Mouse (Mus musculus): ENCODE measurements around the gene Dct.

Gene Dct

DNA sequence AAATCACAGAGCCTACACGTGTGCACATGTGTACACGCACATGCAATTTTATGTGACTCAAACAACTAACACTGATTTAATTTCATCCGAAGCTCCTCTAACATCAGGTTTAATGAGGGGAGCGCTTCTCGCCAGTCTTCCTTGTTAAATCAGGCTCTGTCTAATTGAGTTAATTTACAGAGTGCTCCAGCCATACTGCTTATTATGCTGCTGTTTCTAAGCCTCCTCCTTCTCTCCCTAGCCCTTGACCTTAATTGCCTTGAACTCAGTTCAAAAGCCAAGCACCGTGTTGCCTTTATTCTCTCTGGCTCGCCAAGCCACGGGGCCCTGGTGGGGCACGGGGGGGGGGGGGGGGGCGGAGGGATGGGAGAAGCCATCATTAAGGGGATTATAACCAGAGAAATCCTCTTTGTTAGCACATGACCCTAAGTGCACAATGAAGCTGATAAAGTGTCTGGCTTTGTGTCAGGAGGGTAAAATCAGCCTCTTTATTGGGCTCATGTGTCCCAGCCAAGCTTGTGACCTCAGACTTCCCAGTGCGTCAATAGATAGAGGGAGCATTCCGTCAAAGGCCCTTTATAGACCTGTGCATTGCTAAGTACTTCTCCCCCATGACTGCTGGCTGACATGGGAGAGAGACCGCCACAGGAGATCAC lies at the start of gene Dct:
Gene Dct, minus strand, starts transcription at position 270 of the 656 bp plus-strand sequence.
- peak; percentile 91 for DNase-seq

DNA sequence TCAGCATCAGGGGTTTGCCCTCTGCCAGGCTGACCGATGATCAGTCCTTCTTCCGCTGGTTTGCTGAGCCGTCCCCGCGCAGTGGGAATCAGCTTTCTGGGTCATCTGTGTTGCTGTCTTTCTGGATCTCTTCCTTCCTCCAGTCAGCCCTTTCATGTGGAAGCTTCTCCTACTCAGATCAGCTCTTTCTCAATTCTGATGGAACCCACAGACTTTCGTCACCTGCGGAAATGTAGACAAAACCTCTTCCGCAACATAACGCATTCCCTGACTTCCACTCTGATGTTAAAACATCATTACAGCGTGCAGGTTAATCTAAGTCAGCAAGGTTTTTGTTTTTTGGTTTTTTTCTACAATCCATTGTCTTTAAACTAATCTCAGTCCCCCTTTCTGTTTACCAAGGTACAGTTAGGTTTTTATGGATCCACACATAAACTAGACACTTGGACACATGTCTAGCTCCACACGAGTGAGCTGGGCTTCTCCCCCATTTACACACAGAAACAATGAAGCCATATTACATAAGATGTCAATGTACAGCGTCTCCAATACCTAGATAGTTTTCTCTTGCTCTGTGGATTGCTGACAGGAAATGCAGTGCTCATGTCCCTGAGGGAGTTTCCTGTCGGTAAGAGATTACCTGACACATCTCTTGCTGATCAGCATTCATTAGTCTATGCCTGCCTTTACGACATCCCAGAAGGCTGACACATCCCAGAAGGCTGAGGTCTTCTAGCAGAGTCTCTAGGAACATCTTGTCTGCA lies 49.4 kb upstream of the Dct start:
- DNase-seq: no peak

DNA sequence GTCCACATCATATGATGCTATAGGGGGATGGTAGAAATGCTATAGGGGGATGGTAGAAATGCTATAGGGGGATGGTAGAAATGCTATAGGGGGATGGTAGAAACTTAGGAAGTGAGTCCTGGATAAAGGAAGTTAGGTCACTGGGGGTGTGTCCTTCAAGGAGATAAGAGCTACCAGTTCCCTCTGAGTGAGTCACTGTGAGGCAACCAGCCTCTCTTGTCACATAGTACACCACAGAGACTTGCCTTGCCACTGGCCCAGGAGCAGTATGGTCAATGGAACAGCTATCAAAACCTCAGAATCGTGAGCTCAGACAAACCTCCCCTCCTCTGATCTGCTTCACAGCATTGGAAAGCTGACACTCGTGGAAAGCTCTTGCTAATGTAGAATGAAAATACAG lies 46.2 kb upstream of the Dct start:
- DNase-seq: no peak

DNA sequence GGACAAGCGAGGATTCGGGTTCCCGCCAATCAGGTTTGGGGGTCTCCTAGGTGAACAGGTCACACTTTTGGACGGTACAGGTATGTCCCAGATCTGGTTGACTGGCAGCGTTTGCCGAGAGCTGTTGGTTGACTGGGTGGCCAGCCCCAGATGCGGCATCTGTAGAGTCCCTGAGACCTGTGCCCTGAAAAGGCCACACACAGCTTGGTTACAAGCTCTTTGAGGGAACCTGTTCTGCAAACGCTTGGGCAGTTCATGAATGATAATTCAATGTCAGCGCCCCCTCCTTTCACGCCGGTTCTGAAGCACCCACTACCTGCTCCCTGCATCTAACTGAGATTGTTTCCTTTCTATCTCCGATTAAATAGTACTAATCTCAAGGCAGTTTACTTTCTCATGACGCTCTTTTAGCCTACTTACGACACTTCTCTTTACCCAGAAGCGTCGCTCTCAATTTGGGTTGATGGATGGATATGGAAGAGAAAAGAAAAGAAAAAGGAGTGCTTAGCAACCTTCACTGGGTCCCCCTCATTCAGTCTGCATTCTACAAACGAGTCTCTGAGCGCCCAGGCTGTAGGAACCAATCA lies 37.9 kb upstream of the Dct start:
- peak; percentile 85 for DNase-seq

DNA sequence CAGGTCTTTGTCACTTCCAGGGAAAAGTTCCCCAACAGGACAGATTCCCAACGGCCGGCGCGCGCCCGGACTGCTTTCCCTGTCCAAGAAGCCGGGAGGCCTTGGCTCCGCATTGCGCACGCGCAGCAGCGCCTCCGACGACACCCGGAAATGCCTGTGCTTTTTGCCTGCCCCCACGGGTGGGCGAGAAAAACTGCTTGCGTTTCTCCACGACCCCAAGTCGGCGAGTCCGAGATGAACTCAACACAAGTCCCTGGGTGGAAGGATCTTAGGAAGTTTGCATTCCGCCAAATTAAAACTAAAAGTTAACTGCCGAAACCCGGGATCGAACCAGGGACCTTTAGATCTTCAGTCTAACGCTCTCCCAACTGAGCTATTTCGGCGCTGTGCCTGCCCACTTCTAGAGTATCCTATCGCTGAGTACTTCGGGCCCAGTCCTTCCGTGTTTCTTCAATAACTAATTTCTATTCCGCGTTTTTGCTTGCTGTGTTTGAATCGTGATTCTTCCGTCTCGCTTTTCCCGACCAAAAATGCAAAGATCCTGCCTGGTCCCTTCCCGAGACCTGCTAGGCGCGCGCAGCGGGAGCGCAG lies 37.3 kb upstream of the Dct start:
- peak; percentile 93 for DNase-seq

DNA sequence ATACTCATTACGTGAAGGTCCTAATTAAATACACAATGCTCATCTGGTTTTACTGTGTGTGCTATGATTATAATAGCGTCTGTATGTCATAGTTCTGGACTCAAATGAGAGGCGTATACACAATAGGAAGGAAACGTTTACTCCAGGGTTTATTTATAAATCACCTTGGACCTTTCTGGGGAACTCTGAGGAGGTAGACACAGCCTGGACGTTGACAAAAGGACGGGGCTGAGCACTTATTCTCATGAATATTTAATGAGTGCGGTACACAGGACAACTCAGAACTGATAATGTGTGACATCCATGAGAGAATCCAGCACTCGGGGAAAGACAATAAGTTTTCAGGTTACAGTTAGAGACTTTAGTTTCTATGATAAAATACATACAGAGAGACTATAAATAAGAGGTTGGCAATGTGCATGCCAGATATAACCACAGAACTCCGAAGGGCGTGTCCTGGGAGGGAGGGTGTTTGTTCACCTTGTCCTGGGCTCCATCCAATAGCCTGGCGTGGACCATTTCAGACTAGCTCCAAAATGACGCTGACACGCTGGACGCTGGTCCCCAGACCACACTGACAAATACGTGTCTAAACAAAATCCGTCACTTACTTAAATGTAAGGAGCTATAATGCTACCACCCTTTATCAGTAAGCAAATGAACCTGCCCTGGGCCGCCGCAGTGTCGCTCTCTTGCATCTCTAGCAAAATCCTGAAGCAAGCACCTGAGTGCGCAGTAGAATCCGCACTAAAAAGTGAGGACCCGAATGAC lies 36.6 kb upstream of the Dct start:
- peak; percentile 59 for DNase-seq

DNA sequence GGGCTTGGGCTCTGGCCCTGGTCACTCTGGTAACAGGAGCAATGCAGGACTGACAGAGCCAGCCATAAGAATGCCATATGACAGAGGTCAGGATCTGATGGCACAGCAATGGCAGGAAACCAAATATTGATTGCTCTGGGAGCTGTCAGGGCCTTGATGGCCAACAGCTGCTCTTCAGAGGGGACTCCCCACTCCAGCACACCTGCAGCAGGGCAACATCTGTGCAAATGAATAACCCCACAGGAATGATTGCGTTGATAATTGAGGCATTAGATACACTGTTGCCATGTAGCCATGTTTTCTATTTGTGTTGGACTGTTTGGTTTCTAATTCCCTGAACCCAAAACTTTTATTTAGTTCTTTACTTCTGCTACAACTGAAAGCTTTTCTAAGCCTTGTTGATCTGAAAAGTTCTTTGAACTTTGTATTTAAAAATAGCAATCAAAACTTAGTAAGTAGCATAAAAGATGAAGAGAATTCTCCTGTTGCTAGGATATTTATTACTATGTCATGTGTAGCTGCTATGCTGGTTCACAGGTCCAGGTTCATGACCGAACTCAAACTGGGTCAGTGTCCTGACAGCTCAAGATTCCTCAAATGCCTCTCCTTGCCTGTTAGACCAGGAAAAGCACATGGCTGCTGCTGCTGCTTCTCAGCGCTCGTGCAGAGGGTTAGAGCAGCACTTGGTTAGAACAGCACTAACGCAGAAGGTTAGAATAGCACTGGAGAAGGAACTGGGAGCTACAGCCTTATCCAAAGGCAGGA lies 34.4 kb upstream of the Dct start:
- DNase-seq: no peak

DNA sequence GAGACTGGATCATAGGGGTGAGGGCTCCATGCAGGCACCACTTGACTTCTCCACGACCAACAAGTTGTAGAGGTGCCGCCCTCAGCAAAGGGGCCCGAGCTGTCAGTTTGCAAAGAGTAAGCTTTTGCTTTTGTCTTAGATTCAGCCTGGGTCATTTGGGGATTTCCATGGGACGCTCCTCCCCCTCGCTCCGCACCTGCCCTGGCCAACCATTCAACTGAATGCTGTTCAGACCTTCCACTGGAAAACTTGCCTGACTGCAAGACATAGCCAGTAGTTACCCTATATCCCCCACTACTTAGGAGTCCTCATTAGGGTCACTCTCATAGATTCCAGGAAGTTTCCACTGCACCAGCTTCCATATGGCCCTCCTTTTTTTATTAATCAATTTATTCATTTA lies 31.8 kb upstream of the Dct start:
- DNase-seq: no peak

DNA sequence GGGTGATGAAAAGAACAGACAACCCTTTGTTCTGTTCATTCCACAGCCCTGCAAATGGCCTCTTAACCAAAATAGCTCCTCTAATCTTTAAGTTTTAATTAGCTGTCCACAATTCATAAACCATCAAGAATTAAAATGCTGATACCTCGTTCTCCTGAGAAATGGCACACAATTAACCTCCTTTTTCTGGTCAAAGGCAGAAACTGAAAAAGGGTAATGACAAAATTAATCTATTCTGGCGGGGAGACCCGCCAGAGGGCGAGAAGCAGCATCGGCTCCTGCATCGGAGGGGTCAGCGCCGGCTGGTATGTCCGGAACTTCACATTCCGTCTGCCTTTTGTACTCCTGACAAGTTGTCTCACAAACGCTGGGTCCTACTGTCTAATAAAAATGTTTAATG lies 28.6 kb upstream of the Dct start:
- DNase-seq: peak; percentile 86

DNA sequence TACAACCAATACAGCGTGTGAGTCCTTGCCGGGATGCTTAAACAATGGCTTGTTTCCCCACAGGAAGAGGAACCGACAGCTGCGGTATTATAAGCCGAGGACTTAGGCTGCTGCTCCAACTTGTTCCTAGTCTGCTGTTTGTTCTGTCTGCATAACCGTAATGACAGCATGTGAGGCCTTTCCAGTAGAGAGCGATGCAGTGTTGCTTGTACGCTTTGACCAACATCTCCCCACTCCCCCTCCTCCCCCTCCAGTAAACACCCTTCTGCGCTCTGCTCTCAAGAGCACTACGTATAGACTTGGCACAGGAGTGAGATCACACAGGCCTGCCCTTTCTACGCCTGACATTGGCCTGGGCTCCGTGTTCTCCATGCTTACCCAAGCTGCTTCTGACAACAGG lies 18.1 kb upstream of the Dct start:
- no peak for DNase-seq

DNA sequence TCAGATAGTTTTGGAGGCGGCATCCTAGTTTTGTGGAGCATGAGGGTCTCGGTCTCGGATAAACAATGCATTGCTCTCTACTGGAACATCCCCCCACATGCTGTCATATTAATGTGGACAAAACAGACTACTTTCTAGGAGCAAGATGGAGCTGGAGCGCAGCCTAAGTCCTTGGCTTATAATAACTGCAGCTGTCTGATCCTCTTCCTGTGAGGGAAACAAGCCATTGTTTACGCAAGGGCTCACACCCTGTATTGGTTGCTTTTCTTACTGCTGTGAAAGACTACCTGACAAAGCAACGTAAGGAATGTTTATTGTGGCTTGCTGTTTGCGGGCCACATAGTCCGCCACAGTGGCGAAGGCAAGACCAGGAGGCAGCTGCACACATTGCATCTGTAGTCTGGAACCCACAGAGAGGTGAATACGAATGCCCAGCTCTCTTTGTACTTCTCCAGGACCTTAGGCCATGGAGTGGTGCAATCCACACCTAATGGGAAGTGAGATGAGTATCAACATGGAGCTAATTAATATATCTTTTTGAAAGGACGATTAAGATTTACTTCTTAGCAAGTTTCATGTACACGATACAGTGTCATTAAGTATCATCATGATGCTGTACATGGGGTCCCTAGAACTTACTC lies 17.5 kb upstream of the Dct start:
- DNase-seq: no peak

DNA sequence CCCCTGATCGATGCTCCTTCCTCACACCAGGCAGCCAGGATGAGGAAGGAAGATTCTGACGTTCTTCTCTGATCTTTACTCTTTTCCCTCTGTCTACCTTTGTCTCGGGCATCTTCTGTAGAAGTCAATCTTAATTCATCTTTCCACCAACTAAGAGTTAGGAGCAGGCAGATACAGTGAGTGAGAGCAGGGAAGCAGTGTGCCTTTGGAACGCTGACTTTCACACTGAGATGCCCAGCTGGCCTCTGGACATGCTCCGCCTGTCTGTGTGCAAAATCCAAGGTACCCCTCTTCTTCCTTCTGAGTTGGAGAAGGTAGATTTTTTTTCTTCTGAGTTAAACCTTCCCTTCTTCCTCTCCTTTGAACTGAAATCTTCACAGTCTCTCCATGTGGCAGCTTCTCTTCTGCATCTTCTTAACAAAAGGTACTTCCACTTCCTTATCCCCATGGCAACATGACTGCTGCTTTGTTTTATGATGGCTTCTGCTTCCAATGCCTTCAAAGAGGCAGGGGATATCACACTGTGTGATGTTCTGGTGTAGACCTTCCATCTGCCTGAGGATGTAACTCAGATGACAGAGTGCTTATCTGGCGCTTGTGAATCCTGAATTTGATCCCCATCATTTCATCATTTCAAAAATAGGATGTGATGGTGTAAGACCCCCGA lies 9.9 kb upstream of the Dct start:
- no peak for DNase-seq

DNA sequence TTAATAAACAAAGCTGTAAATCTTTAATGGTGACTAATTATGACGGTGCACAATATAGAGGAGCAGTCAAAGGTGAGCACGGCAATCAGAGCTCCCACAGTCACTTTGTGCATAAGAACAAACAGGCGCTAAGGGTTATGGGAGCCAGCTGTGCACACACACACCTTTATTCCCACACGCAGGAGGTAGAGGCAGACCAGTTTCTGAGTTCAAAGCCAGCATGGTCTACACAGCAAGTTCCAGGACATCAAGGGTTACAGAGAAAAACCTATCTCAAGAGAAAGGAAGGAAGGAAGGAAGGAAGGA lies 6.5 kb upstream of the Dct start:
- no peak for DNase-seq

DNA sequence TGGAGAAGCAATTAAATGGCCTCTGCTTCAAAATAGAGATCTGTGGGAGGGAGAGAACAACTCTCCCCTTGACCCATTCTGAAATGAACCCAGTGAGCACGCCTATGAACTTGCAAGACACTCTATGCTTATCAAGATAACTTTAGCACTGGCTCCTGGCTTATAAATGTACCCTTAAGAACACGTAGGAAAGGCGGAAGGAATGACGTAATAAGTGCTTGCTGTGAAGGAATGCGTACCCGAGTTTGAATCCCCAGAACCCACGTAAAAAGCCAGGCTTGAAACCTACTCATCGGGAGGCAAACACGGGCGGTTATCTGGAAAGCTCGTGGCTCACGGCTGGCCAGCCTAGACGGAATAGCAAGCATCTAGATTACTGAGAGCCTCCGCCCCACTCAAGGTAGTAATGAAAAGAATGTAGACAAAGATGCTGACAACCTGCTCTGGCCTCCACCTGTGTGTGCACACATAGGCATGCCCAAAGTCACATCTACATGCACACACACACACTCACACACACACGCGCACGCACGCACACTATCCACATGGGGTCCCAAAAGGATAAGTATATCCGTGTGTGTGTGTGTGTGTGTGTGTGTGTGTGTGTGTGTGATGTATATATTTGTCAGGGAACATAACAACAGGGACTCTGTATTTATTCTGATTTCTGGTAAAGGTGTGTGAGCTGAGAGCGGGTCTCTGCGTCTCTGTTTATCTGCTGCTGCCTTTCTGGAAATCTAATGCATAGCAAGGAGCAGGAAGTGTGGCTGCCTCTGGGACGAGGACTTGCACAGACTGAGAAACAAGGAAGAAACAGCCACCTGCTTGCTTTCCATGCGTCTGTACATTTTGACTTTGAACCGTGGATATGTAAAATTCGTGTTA lies 5.9 kb upstream of the Dct start:
- DNase-seq: no peak

DNA sequence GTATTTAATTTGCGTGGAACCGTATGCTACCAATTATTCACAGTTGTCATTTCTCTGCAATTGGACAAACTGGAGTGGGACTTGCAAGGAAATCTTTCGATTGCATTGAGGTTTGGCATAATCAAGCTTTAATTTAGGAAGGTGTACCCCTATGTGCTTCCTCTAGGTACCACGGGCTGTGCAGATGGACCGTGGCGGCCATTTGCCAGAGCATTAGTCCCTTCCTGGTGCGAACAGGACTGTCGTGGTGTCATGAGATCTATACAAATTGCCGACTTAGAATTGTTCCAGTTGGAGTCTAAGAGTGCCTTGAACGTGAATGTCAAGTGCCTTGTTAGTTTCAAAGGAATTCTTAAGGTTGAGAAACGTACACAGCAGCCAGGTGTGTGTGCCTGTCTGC lies 726 bp upstream of the Dct start:
- no peak for DNase-seq

DNA sequence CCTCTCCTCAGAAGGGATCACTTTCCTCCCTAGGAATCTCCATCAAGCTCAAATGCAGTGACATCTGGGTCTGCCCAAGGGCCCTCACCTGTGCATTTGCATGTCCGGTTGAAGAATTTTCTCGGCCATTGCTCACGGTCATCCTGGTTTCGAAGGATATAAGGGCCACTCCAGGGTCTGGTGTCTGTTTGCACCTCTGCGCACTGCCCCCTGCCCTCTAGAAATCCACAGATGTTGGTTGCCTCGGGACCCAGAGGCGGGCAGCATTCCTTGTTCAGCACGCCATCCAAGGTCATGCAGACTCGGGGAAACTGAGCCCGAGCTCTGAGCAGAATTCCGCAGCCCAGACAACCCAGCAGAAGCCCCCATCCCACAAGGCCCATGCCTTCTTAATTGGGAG lies 648 bp downstream of the Dct start:
- DNase-seq: no peak

DNA sequence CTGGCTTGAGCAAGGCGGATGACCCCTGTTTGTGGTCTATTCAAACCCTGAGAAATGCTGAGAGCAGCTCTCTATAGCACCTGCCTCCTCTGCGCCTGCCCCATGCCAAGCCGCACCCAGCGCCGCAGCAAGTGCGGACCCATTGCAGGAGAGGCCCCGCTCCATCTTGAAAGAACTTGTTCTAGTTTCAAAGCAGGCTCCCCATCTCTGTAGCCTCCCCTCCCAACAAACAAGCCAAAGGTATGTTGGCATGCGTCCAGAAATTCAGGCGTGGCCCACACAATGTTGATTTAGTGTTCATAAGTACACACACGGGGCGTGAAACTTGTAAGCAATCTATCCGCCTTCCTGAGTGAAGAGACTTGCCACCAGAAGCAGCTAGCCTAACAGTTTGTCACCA lies 1.1 kb downstream of the Dct start:
- DNase-seq: peak; percentile 14

DNA sequence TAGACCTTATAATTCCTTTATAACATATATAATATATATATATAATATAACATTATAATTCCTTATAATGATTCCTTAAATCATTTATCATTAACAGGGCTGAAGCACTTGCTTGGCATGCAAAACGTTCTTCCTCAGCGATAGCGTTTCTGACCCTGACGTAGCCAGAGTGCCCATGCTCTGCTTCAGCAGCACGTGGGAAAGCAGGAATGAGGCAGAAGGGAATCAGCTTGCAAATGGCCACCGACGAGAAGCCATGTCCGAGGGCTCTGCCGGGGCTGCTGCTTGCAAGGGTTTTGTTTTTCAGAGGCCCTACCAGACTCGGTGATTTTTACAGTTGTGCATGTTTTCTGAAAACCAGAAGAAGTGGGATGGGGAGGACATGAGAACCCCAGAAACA lies 1.6 kb downstream of the Dct start:
- DNase-seq: peak; percentile 52

DNA sequence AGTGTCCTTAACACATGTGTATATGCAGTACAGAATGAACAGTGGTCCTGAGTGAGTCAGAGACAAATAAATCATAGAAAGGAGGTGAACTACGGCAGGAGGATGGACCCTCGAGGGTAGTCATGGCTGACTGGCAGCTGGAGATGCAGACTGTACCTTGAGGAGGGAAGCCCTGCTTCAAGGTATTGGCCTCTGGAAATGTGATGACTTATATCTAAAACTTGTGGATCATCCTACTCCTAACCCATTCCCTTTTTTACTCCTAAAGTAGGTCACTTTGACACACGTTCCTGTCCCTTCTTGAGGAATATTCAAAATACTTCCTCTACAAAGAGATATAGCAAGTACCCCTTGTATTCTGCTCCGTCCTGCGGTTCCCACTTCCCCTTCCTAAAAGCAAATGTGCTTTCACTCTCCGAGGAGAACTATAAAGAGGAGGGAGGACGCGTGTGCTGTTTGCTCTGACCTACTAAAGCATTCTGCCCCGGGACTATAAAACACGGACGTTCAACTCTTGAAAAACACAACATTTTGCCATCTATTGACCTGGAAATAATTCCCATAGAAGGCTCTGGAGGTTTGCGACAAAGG lies 2.3 kb downstream of the Dct start:
- DNase-seq: peak; percentile 73

DNA sequence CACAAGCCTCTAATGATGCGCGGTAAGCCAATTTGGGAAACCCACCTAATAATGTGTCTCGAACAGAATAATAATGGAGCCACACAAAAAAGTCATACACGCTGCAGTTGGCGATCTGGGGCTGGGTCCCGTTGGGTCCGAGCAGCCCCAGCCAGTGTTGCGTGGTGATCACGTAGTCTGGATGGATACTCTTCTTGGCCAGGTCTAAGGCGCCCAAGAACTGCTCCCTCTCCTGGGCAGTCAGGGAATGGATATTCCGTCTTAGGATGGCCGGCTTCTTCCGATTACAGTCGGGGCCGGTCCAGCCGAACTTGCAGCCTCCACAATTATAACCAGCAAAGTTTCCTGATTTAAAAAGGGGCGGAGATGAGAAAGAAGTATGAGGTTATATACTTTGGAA lies 9.1 kb downstream of the Dct start:
- DNase-seq: peak; percentile 39

All from retina, postnatal 1 day (tissue).